Mouse (Mus musculus): ENCODE results near the gene Olfr275. TPM values are rescaled to one million over a fixed set of nuclear protein-coding genes. Genes with fewer than 3 reads are reported as not detected.

Gene Olfr275
- polyA plus RNA-seq (2014; fragmentation: Illumina TruSeq; extraction: RNeasy Lipid Tissue Mini Kit (QIAGEN cat#74804); ENCODE audit: insufficient read depth, low read depth, low replicate concordance), result not detected

GRCm38 (mm10) chr4:52814304-52814703 is at the start of gene Olfr275:
TSS of gene Olfr275 (plus strand) at chr4:52814604.

GRCm38 (mm10) chr4:52859136-52859535 is 44.7 kb downstream of the Olfr275 start, which contains the start of gene Olfr273:
TSS of gene Olfr273 (minus strand) at chr4:52859236.

Other genes starting within 250 kb of the Olfr275 start
- gene Toporsl, start 218.3 kb upstream of the Olfr275 start, polyA plus RNA-seq (2014; fragmentation: Illumina TruSeq; extraction: RNeasy Lipid Tissue Mini Kit (QIAGEN cat#74804); ENCODE audit: insufficient read depth, low read depth, low replicate concordance), result not detected
- gene Olfr273, start 44.6 kb downstream of the Olfr275 start, polyA plus RNA-seq (2014; fragmentation: Illumina TruSeq; extraction: RNeasy Lipid Tissue Mini Kit (QIAGEN cat#74804); ENCODE audit: insufficient read depth, low read depth, low replicate concordance), result not detected
- gene Olfr272, start 104.6 kb downstream of the Olfr275 start, polyA plus RNA-seq (2014; fragmentation: Illumina TruSeq; extraction: RNeasy Lipid Tissue Mini Kit (QIAGEN cat#74804); ENCODE audit: insufficient read depth, low read depth, low replicate concordance), result not detected
- not detected for gene Olfr270, start 149.9 kb downstream of the Olfr275 start, polyA plus RNA-seq (2014; fragmentation: Illumina TruSeq; extraction: RNeasy Lipid Tissue Mini Kit (QIAGEN cat#74804); ENCODE audit: insufficient read depth, low read depth, low replicate concordance)
- not detected for gene Nipsnap3a, start 174.7 kb downstream of the Olfr275 start, polyA plus RNA-seq (2014; fragmentation: Illumina TruSeq; extraction: RNeasy Lipid Tissue Mini Kit (QIAGEN cat#74804); ENCODE audit: insufficient read depth, low read depth, low replicate concordance)
- 23.2 TPM for gene Nipsnap3b, start 197.3 kb downstream of the Olfr275 start, polyA plus RNA-seq (2014; fragmentation: Illumina TruSeq; extraction: RNeasy Lipid Tissue Mini Kit (QIAGEN cat#74804); ENCODE audit: insufficient read depth, low read depth, low replicate concordance)